Mouse (Mus musculus) ES-Bruce4 (cell line): ENCODE results near the gene Rnf167. TPM values are rescaled to one million over a fixed set of nuclear protein-coding genes. Genes with fewer than 3 reads are reported as not detected.

Experiments used
- H3K27ac ChIP-seq: 2 replicates; pipeline ENCODE4 v1.5.1; 2012; ENCODE audit warnings: low read length, inconsistent platforms; ENCODE audit not compliant: insufficient read depth
- H3K27me3 ChIP-seq: 2 replicates; pipeline ENCODE4 v1.6.1; 2012; ENCODE audit warnings: mild to moderate bottlenecking, low read length, inconsistent platforms; ENCODE audit not compliant: control insufficient read depth, poor library complexity, insufficient read depth, severe bottlenecking
- H3K36me3 ChIP-seq: 2 replicates; pipeline ENCODE4 v1.6.1; 2012; ENCODE audit warnings: inconsistent platforms, mild to moderate bottlenecking, low read length, moderate library complexity; ENCODE audit not compliant: control insufficient read depth, poor library complexity, insufficient read depth, severe bottlenecking
- H3K4me1 ChIP-seq: one replicate; pipeline ENCODE4 v1.8.1; 2011; ENCODE audit warnings: low read length; ENCODE audit not compliant: control insufficient read depth, insufficient read depth
- H3K4me3 ChIP-seq: 2 replicates; pipeline ENCODE4 v1.5.1; 2011; ENCODE audit warnings: low read depth, mild to moderate bottlenecking, low read length
- H3K9ac ChIP-seq: 2 replicates; pipeline ENCODE4 v1.6.1; 2012; ENCODE audit warnings: low read depth, mild to moderate bottlenecking, inconsistent platforms; ENCODE audit not compliant: poor library complexity, severe bottlenecking
- H3K9me3 ChIP-seq: replicated peaks from 2 replicates; pipeline ENCODE4 v1.6.1; 2012; ENCODE audit warnings: mild to moderate bottlenecking, low read length, inconsistent platforms; ENCODE audit not compliant: control insufficient read depth, poor library complexity, insufficient read depth, severe bottlenecking
- CTCF ChIP-seq: IDR thresholded peaks from one replicate; pipeline ENCODE4 v1.8.1; 2011; ENCODE audit warnings: low read depth, low read length
- EP300 ChIP-seq: IDR thresholded peaks from 2 replicates; pipeline ENCODE4 v1.6.1; 2011; ENCODE audit warnings: low read depth, low read length; ENCODE audit not compliant: insufficient read depth
- POLR2A ChIP-seq: IDR thresholded peaks from one replicate; pipeline ENCODE4 v1.8.1; 2011; ENCODE audit warnings: low read length; ENCODE audit not compliant: insufficient read depth
- polyA plus RNA-seq: library from polyadenylated mRNA; stranded (reverse); fragments of >200 nt; gene quantifications from 2 replicates; pipeline ENCODE4 v1.2.4, GENCODE M21; 2011; ENCODE audit warnings: low read depth; ENCODE audit not compliant: missing spikeins, insufficient read depth, insufficient read length

The Rnf167 gene
- polyA plus RNA-seq, 1 experiment: 55.2 TPM

DNA sequence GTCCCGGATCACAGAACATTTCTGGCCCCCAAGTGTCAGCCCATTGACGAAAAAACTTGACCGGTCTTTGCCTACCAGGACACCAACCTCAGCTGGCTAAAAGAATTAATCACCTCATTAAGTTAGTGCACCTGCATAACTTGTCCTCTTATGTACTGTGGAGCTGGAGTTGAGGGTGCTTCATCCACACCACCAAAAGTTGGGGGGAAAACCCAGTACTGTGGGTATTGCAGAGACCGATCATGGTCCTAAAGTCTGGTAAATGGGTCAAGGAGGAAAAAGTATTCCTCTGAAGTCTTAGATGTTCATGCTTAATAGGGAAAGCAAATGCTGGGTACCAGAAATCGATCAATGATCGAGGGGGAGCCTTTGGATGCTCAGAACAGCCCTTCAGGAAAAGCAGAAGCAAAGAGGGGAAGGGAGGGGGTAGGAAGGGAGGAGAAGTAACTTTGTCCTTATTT is 5.9 kb downstream of the Rnf167 start:
- Histone ChIP-seq H3K4me3 (peak overlapping the region; percentile 100), H3K36me3 (peaks cover 45% of the 10 kb centered on the region), H3K9ac (peak overlapping the region; percentile 100), H3K27me3 (no peaks in the 10 kb centered on the region), H3K9me3 (no peaks in the 10 kb centered on the region), H3K27ac (peak overlapping the region; percentile 74), H3K4me1 (no peaks in the 10 kb centered on the region)
- no peak for TF ChIP-seq CTCF
- TF ChIP-seq EP300: no peak
- TF ChIP-seq POLR2A: no peak

DNA sequence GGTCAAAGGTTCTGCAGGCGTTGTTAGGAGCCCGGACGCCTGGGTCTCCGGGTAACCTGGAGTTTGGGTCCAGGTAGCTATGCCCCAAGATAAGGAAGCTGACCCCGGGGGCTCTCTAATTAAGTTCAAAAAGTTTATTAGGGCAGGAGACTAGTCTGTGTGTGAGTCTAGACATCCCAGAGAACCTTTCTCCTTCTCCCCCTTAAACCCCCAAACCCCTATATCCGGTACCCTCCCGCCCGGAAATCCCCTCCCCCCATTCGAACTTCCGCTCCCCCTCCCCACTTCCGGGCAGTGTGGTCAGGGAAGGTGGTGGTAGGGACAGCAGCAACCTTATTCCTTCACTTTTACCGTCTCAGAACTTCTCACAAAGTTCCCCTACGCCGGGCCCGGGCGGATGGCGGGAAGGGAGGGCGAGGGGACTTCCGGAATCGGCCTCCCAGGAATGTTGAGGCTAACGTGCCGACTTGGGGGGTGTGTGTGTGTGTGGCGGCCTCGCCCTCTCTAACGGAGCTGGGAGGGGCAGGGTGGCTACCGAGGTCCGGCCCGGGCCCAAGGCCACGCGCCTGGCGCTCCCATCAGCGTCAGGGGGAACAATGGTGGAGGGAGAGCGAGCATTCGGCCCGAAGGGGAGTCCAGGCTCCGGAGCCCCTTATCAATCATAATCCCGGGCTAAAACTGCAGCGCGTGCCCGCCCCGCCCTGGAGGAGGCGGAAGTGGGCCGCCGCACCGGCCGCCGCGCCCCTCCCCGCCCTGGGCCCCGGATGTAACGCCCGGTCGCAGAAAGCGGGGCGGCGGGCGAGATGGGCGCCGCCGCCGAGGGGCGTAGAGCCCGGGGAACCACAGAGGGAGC is 6.5 kb downstream of the Rnf167 start:
- Histone ChIP-seq H3K27me3 (no peaks in the 10 kb centered on the region), H3K36me3 (peaks cover 43% of the 10 kb centered on the region), H3K9ac (peak overlapping the region; percentile 100), H3K4me3 (peak overlapping the region; percentile 100), H3K4me1 (no peaks in the 10 kb centered on the region), H3K9me3 (no peaks in the 10 kb centered on the region), H3K27ac (peak overlapping the region; percentile 94)
- no peak for TF ChIP-seq POLR2A
- no peak for TF ChIP-seq CTCF
- TF ChIP-seq EP300: no peak

DNA sequence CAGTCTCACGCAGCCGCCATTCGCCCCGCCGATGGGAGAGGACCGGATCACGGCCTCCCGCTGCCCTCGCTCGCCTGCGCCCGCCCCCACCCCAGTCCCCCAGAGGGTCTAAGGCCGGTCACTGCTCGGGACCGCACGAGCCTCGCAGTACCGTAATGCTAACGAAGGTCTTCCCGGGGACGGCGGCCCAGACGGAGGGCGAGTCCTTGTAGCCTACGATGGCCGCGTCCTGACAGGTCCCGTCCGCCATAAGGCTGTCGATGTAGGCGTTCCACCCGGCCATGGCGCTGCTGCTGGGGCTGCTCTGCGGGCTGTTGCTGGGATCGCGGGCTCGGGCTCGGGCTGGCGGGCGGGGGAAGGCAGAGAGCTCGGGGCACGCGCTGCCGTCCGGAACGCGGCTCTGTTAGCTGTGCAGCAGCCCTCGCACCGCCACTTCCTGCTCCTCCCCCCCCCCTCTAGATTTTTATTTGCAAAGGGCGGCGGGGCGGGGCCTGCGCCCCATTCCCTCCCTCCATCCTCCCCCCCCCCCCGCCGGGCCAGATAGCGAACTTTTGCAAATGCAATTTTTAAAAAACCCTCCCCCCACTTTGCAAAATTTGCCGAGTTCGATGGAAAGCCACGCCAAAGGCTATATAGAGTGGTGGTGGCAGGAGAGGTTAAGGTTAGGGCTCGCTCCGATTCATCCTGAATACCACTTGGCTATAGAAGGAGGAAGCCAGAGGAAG is 7.3 kb downstream of the Rnf167 start, which contains the start of gene Pfn1:
Gene Pfn1 (minus strand): TSS at position 447 of the 725 bp plus-strand sequence.
- no peaks in the 10 kb centered on the region for H3K9me3 ChIP-seq
- peak within 1 kb of the TSS; percentile 97 for H3K27ac ChIP-seq
- H3K4me1 ChIP-seq: no peaks in the 10 kb centered on the region
- H3K4me3 ChIP-seq: peak within 1 kb of the TSS; percentile 100
- TF ChIP-seq EP300 (no peak), CTCF (no peak), POLR2A (peak; percentile 40)
- H3K9ac ChIP-seq: peak within 1 kb of the TSS; percentile 100
- H3K36me3 ChIP-seq: peaks cover 36% of the 10 kb centered on the region
- no peaks in the 10 kb centered on the region for H3K27me3 ChIP-seq

DNA sequence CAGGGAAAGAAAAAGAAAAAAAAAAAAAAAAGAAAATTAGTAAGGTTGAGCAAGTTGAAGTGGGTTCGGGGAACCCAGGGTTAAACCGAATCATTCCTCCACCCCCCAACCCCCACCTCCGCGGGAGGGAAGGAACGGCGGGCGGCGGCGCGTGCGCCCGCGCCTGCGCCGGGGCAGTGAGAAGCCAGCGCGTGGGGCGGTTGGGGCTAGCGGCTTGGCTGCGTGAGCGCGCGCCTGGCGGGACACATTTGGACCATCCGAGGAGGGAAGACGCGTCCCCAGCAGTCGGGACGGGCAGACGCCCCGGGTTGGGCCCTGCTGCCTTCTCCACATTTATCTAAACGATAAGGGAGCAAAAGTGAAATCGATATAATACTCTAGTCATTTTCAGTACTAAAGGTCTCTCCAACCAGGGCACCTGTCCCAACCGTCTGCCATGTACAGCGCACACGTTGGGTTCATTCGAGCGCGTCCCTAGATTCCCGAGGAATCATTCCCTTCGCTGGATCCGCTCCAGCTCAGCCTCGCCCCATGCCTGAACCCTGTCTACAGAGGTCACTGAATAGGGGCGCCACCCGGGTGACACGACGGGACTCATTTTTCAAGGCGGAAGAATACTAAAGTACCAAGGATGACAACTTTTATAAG is 8.0 kb downstream of the Rnf167 start:
- Histone ChIP-seq H3K9me3 (no peaks in the 10 kb centered on the region), H3K4me3 (peak overlapping the region; percentile 92), H3K36me3 (peaks cover 30% of the 10 kb centered on the region), H3K4me1 (no peaks in the 10 kb centered on the region), H3K27ac (peak overlapping the region; percentile 97), H3K27me3 (no peaks in the 10 kb centered on the region), H3K9ac (peak overlapping the region; percentile 100)
- no peak for TF ChIP-seq EP300

DNA sequence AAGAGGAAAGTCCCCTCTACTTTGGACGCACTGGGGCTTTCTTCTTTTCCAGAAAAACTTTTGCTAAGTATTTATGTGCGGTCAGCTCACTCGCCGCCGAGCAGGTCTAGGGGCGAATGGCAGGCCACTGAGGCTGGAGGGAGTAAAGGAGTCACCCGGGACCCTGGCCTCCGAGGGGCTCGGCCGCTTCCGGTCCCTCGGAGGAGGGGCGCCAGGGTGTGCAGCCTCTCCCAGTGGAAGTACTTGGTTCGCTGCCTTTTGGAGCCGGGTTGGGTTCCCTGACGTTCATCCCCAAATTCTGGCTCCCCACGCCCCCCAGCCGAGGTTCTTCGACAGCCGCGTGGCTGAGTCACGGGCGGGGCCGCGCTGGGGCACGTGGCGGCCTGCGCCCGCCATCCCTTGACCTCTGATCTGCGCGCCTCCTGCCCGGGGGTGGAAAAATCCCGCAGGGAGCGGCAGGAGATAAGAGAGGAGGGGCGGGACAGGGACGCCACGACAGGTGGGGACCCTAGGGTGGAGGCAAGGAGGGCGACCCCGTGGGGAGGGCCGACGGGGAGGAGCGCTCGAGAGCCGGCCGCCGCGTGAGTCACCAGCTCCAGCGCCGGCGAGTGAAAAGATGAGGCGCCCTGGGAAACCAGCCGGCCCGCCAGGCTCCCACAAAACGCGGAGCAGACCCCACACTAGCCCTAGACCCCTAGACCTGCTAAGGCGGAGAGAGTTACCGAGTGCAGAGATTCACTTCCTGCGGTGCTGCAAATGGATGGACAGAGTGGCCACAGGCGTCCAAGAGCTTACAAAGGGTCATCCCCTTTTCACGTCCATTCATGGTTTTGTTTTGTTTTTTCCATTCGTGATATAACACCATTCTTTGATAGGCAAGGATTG is 8.8 kb downstream of the Rnf167 start:
- Histone ChIP-seq H3K27me3 (no peaks in the 10 kb centered on the region), H3K9me3 (no peaks in the 10 kb centered on the region), H3K4me3 (peak overlapping the region; percentile 92), H3K36me3 (peaks cover 22% of the 10 kb centered on the region), H3K9ac (peak overlapping the region; percentile 100), H3K4me1 (no peaks in the 10 kb centered on the region), H3K27ac (peak overlapping the region; percentile 97)
- TF ChIP-seq EP300 (no peak), POLR2A (no peak), CTCF (no peak)
